Mouse (Mus musculus) forebrain, embryonic 11.5 days (tissue): ENCODE results near the gene Pabpc4l. TPM values are rescaled to one million over a fixed set of nuclear protein-coding genes. Genes with fewer than 3 reads are reported as not detected.
"Not testable (repeated sequence)": the region's sequence is repeated elsewhere in the genome, so short reads cannot be mapped to it uniquely, and the experiment has no call there.

Source experiments
- ATAC-seq: fragments of 200-750 bp; cut with Nextera tagmentation; replicated peaks from 2 replicates; pipeline ENCODE4 v1.8.0; 2017; ENCODE audit warnings: moderate TSS enrichment; ENCODE audit not compliant: low FRiP score
- DNase-seq: peaks from one replicate; pipeline ENCODE4 v3.0.0-alpha.2; 2017; ENCODE audit warnings: low spot score
- H3K27ac ChIP-seq: fragments of 300-500 bp; sonication (generic); 2 replicates; pipeline ENCODE4 v1.5.1; 2014; ENCODE audit warnings: low read depth, low read length
- H3K27me3 ChIP-seq: fragments of 300-500 bp; sonication (generic); 2 replicates; pipeline ENCODE4 v1.6.1; 2014; ENCODE audit warnings: mild to moderate bottlenecking, low read length, mixed read lengths; ENCODE audit not compliant: control insufficient read depth, insufficient read depth
- H3K36me3 ChIP-seq: fragments of 300-500 bp; sonication (generic); 2 replicates; pipeline ENCODE4 v1.6.1; 2014; ENCODE audit warnings: mild to moderate bottlenecking, low read length, moderate library complexity, mixed read lengths; ENCODE audit not compliant: control insufficient read depth, insufficient read depth
- H3K4me1 ChIP-seq: fragments of 300-500 bp; sonication (generic); replicated peaks from 2 replicates; pipeline ENCODE4 v1.6.1; 2014; ENCODE audit warnings: low read length, mixed read lengths; ENCODE audit not compliant: control insufficient read depth, insufficient read depth
- H3K4me2 ChIP-seq: fragments of 300-500 bp; sonication (generic); 2 replicates; pipeline ENCODE4 v1.6.1; 2014; ENCODE audit warnings: low read depth, mild to moderate bottlenecking, low read length, moderate library complexity, mixed read lengths; ENCODE audit not compliant: severe bottlenecking
- H3K4me3 ChIP-seq: fragments of 300-500 bp; sonication (generic); 2 replicates; pipeline ENCODE4 v1.5.1; 2014; ENCODE audit warnings: low read depth, low read length
- H3K9ac ChIP-seq: fragments of 300-500 bp; sonication (generic); 2 replicates; pipeline ENCODE4 v1.6.1; 2014; ENCODE audit warnings: low read length
- H3K9me3 ChIP-seq: fragments of 300-500 bp; sonication (generic); 2 replicates; pipeline ENCODE4 v1.6.1; 2016; ENCODE audit warnings: low read length, mixed read lengths; ENCODE audit not compliant: control insufficient read depth
- WGBS: fragments of 180-500 bp; shearing (Covaris S2); extraction: QIAGEN DNeasy Blood & Tissue Kit; methylation state at CpG from one replicate; pipeline ENCODE4 v1.1.7; 2014; 5-methylcytosine and 5-hydroxymethylcytosine counted together
- polyA plus RNA-seq: library from polyadenylated mRNA; unstranded; fragments of >200 nt; fragmentation: Nextera tagmentation; extraction: Ambion mirVana; gene quantifications from 2 replicates; pipeline ENCODE4 v1.2.1, GENCODE M21; 2014

The Pabpc4l gene
- polyA plus RNA-seq, result 7.0 and 8.4 TPM in 2 replicates

DNA sequence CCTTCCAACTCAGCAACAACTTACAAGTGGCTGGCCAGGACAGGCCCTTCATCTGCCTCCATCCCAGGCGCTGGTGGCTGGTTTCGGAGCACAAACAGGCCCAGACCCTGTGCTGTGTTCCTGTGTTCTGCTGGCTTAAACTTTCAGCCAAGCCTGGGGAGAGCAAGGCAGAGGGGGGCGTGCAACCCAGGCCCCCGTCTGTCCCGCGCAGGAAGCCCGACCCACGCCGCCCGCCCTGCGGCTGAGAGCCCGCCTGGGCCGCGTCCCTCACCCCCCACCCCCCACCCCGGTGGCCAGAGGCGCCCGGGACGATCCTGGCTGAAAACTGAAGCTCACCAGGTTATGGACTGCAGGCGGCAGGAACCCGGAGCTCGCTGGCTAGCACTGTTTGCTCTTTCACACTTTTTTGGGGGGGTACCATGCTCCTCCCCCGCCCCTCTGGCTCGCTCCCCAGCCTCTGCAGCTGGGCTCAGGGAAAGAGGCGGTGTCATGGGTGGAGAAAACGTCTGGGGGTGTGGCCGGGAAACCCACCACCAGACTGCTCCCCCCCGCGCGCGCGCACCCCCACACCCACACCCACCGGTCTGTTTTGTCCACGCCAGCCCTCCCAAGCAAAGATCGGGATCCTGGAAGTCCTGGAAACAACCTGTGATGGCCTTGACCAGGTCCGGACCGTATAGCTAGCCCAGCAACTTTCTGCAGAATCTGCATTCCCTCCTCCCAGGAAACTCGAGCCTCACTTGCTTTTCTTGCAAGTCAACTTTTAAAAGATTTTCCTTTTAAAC is at the start of gene Pabpc4l:
TSS of gene Pabpc4l (minus strand) at position 739 of the 785 bp plus-strand sequence.
- ATAC-seq (peak; percentile 93), DNase-seq (peak; percentile 81)
- Histone ChIP-seq H3K9ac (peak within 1 kb of the TSS; percentile 87), H3K27ac (no peak within 1 kb of the TSS), H3K9me3 (no peaks in the 10 kb centered on the region; the same call in 1 of the 2 replicates), H3K36me3 (no peaks in the 10 kb centered on the region), H3K4me1 (no peaks in the 10 kb centered on the region), H3K27me3 (no peaks in the 10 kb centered on the region), H3K4me2 (peak within 1 kb of the TSS; percentile 76), H3K4me3 (peak within 1 kb of the TSS; percentile 57)
- WGBS, result under 1% methylated on average over 37 of the region's 37 CpGs

DNA sequence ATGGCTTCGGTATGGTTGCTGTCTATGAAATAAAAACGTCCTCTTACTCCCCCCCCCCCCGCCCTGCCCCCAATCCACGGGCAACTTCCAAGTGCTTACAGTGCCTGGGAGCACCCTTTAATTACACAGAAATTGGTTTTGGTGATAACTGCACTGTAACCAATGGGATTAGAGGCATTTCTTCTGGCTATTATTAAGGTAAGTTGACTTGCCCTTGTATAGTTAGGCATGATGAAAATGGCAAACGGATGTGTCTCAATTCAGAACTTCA is 42.9 kb upstream of the Pabpc4l start:
- H3K9ac ChIP-seq, result no peak overlapping the region
- H3K4me1 ChIP-seq, result no peaks in the 10 kb centered on the region
- no peak overlapping the region for H3K4me2 ChIP-seq
- H3K27ac ChIP-seq, result no peak overlapping the region
- no peaks in the 10 kb centered on the region for H3K36me3 ChIP-seq
- 76% methylated on average over 5 of the region's 5 CpGs for WGBS
- H3K27me3 ChIP-seq, result no peaks in the 10 kb centered on the region
- ATAC-seq, result no peak
- DNase-seq, result no peak
- H3K9me3 ChIP-seq, result no peaks in the 10 kb centered on the region
- H3K4me3 ChIP-seq, result no peak overlapping the region

DNA sequence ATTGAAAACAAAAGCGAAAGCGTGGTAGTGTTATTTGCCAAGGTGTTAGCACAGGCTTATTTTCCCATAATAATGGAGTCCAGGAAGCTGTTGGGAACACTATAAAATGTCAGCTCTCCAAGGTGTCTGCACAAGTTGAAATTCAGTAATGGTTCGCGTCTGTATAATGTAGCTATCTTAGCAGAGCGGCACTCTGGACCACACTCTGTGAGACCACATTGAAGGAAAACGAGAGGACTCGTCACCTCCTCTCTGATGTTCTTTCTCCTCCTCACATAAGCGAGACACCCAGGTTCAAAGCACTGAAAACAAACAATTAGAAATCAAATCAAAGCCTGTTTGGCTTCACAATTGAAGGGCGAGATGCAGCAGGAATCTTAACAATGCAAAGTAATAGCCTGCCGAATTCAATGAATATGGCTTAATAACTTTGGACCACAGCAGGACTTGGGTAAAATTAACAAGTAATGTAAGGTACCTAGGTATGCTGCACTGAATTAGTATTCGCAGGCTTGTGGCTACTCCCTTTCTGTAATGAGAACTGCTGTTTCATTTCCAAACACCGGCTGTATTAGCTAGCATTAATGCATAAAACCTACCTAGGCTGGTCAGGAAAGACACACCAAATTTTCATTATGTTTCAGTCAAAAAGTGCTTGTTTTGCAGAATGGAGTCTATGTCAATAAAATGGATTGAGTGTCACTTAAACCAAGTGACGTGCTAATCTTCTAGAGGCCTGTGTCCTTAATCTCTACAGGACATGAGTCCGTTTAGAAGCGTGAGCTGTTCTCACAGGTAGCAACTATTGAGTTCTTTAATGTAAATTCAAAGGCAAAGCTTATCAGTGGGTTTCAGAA is 42.3 kb upstream of the Pabpc4l start:
- ATAC-seq, result no peak
- Histone ChIP-seq H3K27ac (no peak overlapping the region), H3K9ac (no peak overlapping the region), H3K9me3 (no peaks in the 10 kb centered on the region), H3K4me2 (no peak overlapping the region), H3K36me3 (no peaks in the 10 kb centered on the region), H3K4me1 (no peaks in the 10 kb centered on the region), H3K4me3 (no peak overlapping the region), H3K27me3 (no peaks in the 10 kb centered on the region)
- 67% methylated on average over 15 of the region's 15 CpGs for WGBS
- DNase-seq, result no peak

DNA sequence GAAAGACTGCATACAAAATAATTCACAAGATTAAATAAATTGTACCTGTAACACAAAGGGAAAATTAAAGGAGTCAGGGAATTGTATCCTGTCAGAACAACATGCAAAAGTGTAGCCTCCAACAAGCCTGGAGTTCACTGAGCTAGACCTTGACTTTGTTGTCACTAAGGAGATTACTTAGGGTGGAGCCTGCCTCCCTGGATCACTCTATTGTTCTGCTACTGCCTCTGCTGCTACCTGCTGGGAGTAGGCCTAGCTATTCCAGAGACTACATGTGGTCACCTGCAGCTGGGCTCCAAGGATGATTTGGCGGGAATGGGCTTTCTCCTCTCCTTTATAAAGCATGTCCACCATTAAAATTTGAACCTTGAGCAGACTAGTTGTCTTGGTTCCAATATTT is 38.1 kb upstream of the Pabpc4l start:
- not testable (repeated sequence) for H3K9ac ChIP-seq, H3K27me3 ChIP-seq, ATAC-seq, DNase-seq, H3K4me3 ChIP-seq, H3K4me1 ChIP-seq, H3K9me3 ChIP-seq, H3K27ac ChIP-seq, H3K36me3 ChIP-seq, H3K4me2 ChIP-seq
- WGBS, result 73% methylated on average over 1 of the region's 1 CpGs

DNA sequence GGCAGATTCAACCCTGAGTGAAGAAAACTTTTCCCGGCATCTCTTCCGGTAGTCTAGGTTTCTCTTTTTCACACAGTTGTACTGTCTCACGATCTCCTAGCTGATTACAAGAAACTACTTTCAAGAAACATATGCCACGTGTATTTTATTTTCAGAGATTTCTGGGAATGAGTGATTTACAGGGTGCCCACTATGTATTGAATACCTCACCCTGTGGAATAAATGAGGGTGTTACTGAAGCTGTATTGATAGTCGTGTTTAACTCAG is 180 bp upstream of the Pabpc4l start:
- no peaks in the 10 kb centered on the region for H3K4me1 ChIP-seq
- DNase-seq (no peak), ATAC-seq (peak; percentile 33; the same call in 1 of the 2 replicates)
- no peaks in the 10 kb centered on the region for H3K27me3 ChIP-seq
- H3K36me3 ChIP-seq, result no peaks in the 10 kb centered on the region
- WGBS, result 19% methylated on average over 5 of the region's 5 CpGs
- peak overlapping the region; percentile 87 for H3K9ac ChIP-seq
- no peaks in the 10 kb centered on the region; the same call in 1 of the 2 replicates for H3K9me3 ChIP-seq
- peak overlapping the region; percentile 76 for H3K4me2 ChIP-seq
- peak overlapping the region; percentile 57 for H3K4me3 ChIP-seq
- no peak overlapping the region for H3K27ac ChIP-seq

DNA sequence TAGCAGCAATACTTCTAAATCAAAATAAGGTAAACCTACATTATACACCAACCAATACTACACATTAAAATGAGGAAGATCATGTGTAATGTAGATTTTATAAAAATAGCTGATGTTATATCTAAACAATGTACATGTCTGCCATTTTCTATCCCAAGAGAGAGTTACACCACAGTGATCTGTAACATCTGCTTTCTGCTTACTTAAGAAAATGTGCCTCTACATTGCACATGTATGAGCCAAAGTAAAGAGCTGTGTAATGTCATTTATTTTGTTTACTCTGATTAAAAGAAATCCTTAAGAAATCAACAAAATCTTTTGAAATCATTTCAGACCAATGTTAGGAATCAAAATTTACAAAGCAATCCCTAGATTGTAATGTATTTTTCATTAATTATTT is 16.6 kb downstream of the Pabpc4l start:
- no peak overlapping the region for H3K9ac ChIP-seq
- no peaks in the 10 kb centered on the region for H3K36me3 ChIP-seq
- no peaks in the 10 kb centered on the region for H3K4me1 ChIP-seq
- no peak overlapping the region for H3K4me3 ChIP-seq
- ATAC-seq (no peak), DNase-seq (no peak)
- H3K9me3 ChIP-seq, result no peaks in the 10 kb centered on the region
- no peak overlapping the region for H3K27ac ChIP-seq
- H3K4me2 ChIP-seq, result no peak overlapping the region
- no peaks in the 10 kb centered on the region for H3K27me3 ChIP-seq
